Mouse (Mus musculus): Measurements from ENCODE around the gene Slc6a18.

Slc6a18 gene

DNA sequence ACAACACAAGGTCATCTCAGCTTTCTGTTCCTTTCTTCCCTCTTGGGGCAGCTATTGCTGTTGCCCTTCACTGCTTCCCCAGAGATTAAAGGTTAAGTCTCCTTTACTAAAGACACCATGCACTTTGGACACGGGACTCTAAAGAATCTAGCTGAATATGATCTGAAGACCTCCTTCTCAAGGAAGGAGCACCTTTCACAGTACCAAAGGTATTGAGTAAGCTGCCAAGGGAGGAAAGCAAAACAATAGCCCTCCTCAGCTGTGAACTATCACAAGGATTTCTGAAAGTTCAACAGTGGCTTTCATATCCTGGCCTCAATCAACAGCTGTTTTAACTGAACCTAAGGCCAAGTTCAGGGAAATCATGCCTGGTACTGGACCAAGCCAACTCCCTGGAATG lies 6.6 kb upstream of the Slc6a18 start:
- DNase-seq = no peak

DNA sequence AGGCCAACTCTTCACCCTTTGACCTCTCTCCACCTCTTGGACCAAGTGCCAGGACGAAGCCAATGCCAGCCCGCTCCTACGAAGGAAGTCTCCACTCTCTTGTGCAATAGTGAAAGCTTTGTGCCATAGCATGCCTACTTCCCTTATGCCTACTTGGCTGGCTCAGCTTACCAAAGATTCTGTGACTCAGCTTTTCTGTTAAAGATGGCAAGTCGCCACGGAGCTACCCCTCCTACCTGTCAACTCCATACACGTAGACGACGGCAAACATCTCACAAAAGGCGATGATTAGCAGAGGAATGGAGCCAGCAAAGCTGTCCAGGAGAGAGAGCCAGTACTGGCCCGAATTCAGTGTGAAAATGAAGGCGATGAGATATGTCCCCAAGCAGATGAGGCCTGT lies 5.9 kb upstream of the Slc6a18 start:
- DNase-seq = no peak

DNA sequence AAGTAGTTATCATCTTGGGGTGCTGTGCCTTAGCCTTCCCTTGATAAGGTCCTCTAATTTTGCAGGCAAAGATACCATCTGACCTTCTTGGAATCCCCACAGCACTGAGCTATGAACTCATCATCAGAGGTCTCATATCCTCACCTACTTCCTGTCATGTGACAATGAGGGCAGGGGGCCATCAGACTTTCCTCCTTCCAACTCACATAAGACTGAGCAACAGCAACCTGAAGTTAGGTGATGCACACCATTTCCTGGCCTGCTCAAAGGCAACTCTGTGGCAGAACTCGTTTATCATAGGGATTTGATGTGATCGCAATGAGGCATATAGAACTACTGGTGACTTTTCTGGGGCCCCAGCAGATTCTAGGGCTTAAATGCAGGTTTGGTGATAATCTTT lies 4.4 kb upstream of the Slc6a18 start:
- no peak for DNase-seq

DNA sequence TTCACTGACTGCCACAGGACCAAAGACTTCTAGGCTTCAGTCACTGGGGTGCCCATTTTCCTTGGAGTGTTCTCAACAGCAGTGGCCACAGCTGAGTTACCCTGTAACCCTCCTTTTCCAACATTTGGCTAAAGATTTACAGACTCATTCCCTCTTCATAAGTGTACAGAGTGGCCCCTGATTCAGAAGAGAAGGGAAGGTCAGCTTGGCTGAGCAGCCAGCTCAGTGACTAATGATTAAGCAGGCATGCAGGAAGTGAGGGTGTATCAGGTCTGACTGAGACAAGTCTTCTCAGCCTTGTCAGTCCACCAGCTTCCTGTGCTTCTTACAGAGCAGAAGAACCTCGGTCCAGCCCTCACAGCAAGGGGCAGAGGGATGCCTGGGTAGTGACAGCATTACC lies 2.6 kb upstream of the Slc6a18 start:
- no peak for DNase-seq

DNA sequence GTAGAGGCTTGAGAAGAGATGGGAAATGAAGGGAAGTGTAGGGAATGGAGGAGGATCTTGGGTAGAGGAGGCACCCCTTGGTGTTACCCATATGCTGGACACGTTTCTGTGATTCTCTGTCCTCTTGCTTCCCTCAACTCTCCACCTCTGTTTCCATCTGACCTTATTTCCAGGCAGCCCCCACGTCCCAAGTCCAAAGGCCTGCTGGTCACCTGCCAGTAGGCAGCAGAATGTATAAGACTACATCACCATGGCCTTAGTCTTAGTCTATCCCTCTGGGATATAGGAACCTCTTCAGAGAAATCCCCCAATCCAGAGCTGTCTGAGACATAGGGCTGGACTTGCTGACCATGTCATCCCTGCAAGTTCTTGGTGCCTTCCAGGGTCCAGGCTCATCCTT lies 1.5 kb upstream of the Slc6a18 start:
- DNase-seq = no peak

DNA sequence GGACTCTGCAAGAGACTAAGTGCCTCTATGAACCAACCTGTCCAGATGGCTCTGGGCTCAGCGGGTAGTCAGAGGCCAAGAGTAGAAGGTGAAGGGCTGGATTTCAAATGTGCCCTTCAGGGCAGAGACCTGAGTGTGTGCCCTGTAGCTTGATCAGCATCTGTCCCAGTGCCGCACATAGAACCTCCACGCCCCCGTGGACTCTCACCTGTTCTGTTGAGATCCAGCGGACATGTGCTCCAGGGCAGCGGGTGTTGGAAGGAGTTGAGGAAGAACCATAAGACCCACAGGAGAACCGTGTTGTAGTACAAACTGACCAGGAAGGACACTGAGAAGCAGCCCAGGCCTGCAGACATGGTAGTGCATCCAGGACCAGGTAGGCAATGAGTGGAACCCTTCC lies 2.7 kb downstream of the Slc6a18 start:
- DNase-seq = no peak

DNA sequence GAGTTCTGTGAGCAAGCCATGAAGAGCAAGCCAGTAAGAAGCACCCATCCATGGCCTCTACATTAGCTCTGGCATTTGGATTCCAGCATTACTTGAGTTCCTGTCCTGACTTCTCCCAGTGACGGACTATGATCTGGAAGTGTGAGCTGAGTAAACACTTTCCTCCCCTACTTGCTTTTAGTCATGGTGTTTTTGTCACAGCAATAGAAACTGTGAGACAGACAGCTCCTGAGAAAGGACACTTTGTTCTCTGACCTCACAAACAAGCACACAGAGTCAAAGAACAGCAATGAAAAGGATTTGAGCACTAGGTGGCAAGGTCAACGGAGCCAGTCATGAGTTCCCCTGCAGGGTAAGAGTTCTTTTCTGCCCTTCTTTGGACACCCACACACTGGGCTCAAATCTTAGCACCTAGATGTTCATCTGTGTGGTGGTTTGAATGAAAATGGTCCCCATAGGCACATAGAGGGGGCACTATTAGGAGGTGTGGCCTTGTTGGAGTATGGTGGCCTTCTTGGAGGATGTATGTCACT lies 17.6 kb downstream of the Slc6a18 start:
- no peak for DNase-seq

DNA sequence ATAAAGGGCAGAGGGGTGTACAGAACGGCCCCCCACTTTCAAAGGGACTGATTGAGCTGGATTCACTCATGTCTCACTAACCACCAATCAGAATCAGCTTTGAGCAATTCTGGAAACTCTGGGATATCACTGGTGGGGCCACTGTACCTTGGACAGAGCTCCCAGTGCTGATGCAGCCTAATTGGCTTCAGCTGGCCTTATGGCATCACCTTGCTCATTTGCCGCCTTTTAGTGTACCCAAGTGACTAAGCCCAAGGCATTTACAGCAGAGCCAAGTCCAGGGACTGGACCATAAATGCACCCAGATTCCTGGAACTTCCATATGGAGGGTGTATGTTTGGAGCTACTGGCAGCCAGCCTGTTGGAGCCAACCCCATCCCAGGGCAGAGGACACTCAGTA lies 18.9 kb downstream of the Slc6a18 start:
- DNase-seq = no peak

DNA sequence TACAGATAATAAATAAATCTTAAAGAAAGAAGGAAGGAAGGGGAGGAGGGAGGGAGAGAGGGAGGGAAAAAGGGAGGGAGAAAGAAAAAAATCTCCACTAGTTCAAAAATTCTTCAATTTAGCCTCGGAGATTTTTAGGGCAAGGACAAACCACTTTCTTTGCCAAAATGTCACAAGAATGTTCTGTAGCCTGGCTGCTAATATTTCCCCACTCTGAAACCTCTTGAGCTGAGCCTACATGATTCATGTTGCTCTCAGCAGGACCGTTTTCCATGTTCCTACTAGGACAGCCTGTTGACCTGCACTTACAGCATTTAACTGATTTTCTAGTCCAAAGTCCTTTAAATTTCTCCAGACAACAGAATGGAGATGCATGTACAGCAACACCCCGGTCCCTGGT lies 22.8 kb downstream of the Slc6a18 start:
- DNase-seq = no peak

DNA sequence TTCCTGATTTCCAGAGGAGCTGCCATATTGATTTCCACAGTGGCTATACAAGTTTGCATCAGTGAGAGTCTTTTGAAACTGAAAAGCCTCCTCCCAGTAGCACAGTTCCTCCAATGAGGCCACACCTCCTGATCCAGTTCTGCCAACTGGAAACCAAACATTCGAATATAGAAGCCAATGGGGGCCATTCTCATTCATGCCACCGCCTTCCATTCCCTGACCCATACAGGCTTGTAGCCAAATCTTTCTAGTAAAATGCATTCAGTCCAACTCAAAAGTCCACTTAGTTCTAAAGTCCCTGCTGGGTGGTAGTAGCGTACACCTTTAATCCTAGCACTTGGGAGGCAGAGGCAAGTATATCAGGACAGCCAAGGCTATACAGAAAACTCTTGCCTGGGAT lies 24.6 kb downstream of the Slc6a18 start:
- no peak for DNase-seq

DNA sequence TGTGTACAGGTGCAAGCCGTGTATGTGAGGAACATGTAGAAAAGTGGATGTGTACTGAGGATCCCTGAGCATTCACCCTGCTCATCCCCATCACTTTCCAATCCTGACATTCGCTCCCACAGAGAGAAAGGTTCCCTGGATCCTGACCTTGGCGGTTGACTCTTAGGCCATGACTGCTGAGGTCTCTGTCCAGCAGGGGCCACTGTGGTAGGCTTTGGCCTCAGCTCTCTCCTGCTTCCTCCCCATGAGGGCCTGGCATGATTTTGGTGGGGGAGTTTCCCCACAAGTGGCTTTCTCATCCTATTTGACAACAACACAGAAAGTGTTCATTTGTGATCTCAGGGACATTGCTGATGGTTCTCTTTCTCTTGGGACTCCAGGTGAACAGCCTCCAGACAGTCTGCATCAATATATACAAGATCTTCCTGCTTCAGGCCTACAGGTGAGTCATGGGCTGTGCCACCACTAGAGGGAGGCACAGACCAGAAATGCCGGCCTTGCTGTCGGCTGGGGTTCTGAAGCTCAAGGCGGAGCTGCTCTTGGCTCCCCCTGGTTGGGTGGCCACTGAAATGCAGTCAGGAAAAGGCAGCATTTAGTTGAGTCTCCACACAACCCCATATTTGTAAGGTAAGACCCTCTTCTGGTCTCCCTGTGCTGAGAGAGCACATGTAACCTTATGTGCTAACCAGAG lies 31.3 kb downstream of the Slc6a18 start:
- peak; percentile 42 to 46 for DNase-seq

DNA sequence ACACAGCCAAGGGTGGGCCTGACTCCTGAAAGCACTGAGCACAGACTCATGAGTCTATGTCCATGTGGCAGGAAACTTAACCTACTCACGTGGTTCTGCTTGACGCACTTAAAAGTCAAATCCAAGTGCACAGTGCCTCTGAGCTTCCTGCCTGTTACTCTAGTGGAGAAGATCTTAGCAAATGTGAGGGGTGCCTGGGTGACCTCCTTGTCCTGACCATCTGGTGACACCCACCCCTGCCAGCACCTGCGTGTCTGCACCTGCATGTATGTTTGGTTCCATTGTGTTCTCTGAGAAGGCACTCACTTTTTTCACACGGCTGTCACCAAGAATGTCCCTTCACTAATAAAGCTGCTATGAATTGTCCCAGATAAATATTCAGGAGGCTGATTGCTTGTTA lies 36.5 kb downstream of the Slc6a18 start:
- DNase-seq = no peak

DNA sequence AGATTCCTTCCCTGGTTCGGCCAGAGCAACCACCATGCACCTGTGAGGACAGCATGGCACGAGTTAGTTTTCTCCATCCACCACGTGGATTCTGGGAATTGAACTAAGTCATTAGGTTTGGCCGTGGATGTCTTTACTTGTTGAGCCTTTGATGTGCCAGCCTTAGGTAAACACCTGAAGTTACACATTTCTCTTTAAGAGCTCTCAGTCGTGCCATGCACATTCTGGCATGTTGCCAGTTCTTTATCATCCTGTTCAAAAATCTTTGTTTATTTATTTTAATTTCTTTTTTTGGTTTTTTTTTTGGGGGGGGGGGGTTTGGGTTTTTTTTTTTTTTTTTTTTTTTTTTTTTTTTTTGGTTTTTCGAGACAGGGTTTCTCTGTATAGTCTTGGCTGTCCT lies 40.0 kb downstream of the Slc6a18 start:
- no peak for DNase-seq

DNA sequence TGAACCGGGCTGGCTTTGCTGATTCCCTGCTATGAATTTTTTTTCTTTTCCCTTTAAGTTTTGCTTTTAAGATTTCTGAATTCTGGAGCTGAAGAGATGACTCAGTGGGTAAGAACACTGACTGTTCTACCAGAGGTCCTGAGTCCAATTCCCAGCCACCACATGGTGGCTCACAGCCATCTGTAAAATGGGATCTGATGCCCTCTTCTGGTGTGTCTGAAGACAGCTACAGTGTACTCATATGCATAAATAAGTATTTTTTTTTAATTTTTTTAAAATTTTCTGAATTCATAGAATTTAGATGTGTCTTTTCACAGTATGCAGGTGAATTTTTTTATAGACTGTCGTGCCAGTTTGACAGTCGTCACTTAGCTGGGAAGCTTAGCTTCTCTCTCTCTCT lies 46.0 kb downstream of the Slc6a18 start:
- no peak for DNase-seq

DNA sequence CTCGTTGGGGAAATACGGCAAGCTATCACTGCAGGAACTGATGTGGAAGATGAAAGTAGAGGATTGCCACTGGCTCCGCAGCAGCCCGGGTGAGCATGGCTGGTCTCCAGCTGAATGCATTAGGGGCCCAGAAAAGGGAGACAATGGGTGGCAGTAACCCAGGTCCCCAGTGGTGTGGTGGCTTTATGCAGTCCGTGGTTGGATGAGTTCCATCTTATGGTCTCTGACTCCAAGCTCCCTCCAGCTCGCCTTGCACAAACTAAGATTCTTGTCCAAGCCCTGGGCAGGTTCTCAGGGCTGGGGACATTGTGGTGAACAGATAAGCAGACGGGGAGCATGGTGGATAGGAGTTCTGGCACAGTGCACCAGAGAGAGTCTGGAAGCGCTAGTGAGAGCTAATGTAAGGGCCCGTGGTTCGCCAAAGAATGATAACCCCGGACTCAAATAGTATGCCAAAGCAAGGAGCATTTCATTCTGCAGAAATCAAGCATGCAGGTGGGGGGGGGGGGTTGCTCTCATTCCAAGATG lies 49.2 kb downstream of the Slc6a18 start:
- no peak for DNase-seq

DNA sequence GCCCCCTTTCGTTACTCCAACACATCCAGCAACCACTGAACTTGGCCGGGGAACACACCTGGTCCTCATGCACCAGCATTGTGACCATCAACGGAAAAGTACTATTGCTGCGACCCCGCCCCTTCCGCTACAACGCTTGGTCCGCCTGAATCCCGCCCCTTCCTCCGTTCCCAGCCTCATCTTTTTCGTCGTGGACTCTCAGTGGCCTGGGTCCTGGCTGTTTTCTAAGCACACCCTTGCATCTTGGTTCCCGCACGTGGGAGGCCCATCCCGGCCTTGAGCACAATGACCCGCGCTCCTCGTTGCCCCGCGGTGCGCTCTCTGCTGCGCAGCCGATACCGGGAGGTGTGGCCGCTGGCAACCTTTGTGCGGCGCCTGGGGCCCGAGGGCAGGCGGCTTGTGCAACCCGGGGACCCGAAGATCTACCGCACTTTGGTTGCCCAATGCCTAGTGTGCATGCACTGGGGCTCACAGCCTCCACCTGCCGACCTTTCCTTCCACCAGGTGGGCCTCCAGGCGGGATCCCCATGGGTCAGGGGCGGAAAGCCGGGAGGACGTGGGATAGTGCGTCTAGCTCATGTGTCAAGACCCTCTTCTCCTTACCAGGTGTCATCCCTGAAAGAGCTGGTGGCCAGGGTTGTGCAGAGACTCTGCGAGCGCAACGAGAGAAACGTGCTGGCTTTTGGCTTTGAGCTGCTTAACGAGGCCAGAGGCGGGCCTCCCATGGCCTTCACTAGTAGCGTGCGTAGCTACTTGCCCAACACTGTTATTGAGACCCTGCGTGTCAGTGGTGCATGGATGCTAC lies 50.9 kb downstream of the Slc6a18 start, which contains the start of gene Tert:
Gene Tert (plus strand): TSS at position 167 of the 805 bp plus-strand sequence.
- peak in 1 of 2 experiments; percentile 63 for DNase-seq

DNA sequence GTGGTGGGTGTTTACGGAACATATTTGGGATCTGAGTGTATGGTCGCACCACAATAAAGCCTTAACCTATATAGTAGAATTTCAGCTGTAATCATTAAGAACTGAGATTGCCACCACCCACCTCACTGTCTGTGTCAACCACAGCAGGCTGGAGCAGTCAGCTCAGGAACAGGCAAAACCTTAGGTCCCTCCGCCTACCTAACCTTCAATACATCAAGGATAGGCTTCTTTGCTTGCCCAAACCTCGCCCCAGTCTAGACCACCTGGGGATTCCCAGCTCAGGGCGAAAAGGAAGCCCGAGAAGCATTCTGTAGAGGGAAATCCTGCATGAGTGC lies 51.4 kb downstream of the Slc6a18 start:
- DNase-seq = peak in 1 of 2 experiments; percentile 62

DNA sequence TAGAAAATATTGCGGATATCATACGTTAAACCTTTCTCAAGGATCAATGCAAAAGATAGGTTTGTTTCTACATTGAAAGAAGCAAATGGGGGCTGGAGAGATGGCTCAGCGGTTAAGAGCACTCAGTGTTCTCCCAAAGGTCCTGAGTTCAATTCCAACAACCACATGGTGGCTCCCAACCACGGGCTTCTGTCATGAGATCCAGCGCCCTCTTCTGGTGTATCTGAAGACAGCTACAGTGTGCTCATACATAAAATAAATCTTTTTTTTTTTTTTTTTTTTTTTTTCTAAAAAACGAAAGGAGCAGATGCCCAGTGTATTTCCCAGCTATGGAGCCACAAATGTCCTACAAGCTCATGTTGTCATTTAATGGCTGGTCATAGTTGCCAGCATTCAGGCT lies 57.2 kb downstream of the Slc6a18 start:
- peak; percentile 10 to 20 for DNase-seq

DNA sequence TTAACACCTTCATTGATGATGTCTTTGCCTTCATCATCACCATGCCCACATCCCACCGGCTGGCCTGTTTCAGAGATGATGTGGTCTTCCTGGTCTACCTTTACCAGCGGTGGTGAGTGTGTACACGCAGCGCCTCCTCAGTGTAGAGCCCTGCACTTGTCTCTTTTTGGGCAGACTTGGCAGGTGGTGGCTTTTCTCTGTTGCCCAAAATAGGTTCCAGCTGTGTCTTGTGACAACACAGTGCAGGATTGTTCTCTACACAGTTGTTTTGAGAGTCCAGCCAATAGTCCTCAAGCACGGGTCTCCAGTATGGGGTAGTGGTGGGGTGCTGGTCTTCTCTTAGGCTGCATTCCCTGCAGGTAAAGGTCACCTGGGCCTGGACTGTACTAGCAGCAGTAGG lies 59.4 kb downstream of the Slc6a18 start:
- no peak for DNase-seq
